Mouse (Mus musculus): Measurements from ENCODE around the gene Cul9. TPM values are rescaled to one million over a fixed set of nuclear protein-coding genes. Genes with fewer than 3 reads are reported as not detected.

The Cul9 gene
- total RNA-seq, 1 experiment from 2014 or later, result 7.9 TPM

DNA sequence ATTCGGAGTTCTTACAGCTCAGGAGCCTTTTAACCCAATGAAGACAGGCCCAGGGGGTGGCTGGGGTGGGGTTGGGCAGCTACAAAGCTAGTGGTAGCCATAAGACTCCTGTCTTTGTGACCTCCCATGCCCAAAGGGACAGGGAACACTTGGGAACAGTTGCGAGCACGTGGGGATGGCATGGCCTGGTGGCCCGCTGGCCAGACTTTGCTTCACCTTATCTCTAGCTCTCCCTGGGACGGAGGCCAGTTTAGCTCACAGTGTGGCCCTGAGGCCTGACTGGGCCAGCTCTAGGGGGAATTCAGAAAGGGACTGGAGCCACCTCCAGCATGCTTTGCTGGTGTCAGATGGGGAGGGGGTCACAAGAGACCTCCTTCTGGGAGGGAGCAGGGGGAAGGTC, 84.0 kb downstream of the Cul9 start:
- no peak for ATAC-seq (ENCODE audit: extremely low read depth, insufficient number of reproducible peaks, low FRiP score, poor library complexity, severe bottlenecking)

DNA sequence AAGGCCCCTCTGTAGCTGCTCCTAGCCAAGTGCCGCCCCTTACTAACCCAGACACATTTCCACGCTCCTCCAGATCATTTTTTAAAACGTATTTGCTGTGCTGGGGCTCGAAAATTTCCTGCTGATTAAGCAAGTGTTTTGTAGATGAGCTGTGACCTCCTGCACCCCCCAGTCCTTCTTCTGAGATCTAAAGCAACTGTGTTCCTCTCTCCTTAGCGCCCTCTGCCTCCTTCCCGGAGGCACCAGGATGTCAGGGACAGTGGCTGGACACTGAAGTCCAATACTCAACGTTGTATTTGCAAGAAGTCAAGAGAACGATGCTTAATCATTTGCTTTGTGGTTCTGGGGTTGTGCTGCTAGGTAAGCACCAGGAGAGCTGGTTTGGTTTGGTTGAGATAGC, 84.8 kb downstream of the Cul9 start:
- no peak for ATAC-seq (ENCODE audit: extremely low read depth, insufficient number of reproducible peaks, low FRiP score, poor library complexity, severe bottlenecking)

DNA sequence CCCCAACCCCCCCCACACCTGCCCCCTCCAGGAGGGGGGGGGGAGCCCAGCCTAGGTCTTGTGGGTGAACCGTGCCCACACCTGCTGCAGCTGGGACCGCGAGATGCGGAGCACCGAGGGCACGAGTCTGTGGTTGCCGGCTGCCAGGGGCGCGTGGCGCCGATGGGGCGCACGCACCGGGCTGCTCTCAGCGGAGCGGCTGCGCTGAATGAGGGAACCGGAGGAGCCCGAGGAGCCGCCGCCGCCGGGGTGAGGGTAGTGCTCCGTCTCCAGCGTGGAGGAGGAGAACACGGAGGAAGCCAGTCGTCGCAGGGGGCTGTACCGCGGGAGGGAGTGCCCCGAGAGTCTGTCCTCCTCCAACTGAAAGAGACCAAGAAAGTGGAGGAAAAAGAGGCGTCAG, 85.5 kb downstream of the Cul9 start:
- no peak for ATAC-seq (ENCODE audit: extremely low read depth, insufficient number of reproducible peaks, low FRiP score, poor library complexity, severe bottlenecking)

- no peak for ATAC-seq (ENCODE audit: extremely low read depth, insufficient number of reproducible peaks, low FRiP score, poor library complexity, severe bottlenecking)
These were observed 87.7 kb downstream of the Cul9 start for GRCm38 (mm10) chr17:46458439-46458838.

DNA sequence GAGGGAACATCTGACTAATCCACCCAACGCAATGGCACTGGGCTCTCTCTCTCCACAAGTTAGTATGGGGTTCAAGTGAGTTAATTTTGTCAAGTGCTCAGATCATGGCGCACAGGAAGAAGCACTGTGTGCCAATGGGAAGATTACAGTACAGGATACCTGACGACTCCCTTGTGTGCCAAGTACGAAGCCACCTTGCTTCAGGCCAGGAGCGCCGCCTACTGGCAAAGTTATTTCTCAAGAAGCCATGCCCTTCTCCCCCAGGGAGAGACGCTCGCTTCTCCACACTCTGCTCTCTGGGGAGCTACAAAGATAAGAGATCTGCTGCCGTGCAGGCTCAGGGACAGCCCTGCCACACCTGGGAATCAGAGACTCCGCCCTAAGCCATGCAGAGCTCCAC, 88.4 kb downstream of the Cul9 start:
- no peak for ATAC-seq (ENCODE audit: extremely low read depth, insufficient number of reproducible peaks, low FRiP score, poor library complexity, severe bottlenecking)

- ATAC-seq (ENCODE audit: extremely low read depth, insufficient number of reproducible peaks, low FRiP score, poor library complexity, severe bottlenecking), result no peak
These were observed 91.0 kb downstream of the Cul9 start for GRCm38 (mm10) chr17:46455110-46455691.

DNA sequence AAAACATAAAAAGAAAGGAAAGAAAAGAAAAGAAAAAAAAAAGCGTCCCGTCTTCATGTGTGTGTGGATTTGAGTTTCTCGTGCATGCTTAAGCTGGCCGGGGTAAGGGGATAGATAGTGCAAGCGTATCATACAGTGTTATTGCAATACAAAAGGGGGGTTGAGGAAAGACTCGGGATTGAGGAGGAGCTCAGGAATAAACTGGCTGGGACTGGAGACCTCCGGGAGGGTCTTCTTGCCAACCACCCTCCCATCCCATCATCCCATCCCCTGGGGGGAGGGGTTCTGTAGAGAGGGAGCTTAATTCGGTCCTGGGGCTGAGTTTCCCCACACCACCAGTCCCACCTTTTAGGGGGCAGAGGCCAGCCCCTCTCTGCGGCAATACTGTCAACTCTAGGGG, 91.6 kb downstream of the Cul9 start:
- no peak for ATAC-seq (ENCODE audit: extremely low read depth, insufficient number of reproducible peaks, low FRiP score, poor library complexity, severe bottlenecking)

- ATAC-seq (ENCODE audit: extremely low read depth, insufficient number of reproducible peaks, low FRiP score, poor library complexity, severe bottlenecking), result no peak
These were observed 92.2 kb downstream of the Cul9 start for GRCm38 (mm10) chr17:46453970-46454411.

GRCm38 (mm10) chr17:46453302-46453948, 92.8 kb downstream of the Cul9 start:
- no peak for ATAC-seq (ENCODE audit: extremely low read depth, insufficient number of reproducible peaks, low FRiP score, poor library complexity, severe bottlenecking)

- ATAC-seq (ENCODE audit: extremely low read depth, insufficient number of reproducible peaks, low FRiP score, poor library complexity, severe bottlenecking), result no peak
These were observed 93.5 kb downstream of the Cul9 start for GRCm38 (mm10) chr17:46452683-46453082.

Other genes starting within 250 kb of the Cul9 start
- not detected in 2 replicates for gene Dlk2, start 249.0 kb downstream of the Cul9 start, total RNA-seq (2017)
- 3.1 and 3.4 TPM in 2 replicates for gene Abcc10, start 218.0 kb downstream of the Cul9 start, total RNA-seq (2017)
- 216 and 260 TPM in 2 replicates for gene Zfp318, start 162.7 kb downstream of the Cul9 start, total RNA-seq (2017)
- 2.3 and 4.3 TPM in 2 replicates for gene Crip3, start 117.5 kb downstream of the Cul9 start, total RNA-seq (2017)
- not detected in 2 replicates for gene Slc22a7, start 107.9 kb downstream of the Cul9 start, total RNA-seq (2017)
- 2.2 and 2.3 TPM in 2 replicates for gene Ttbk1, start 58.7 kb downstream of the Cul9 start, total RNA-seq (2017)
- gene Dnph1, start 49.7 kb downstream of the Cul9 start, total RNA-seq (2017), result not detected in 2 replicates
- gene Srf, start 9.8 kb upstream of the Cul9 start, total RNA-seq (2017), result 30.5 and 37.6 TPM in 2 replicates
- gene Ptk7, start 83.1 kb upstream of the Cul9 start, total RNA-seq (2017), result not detected in 2 replicates
- 30.7 and 31.0 TPM in 2 replicates for gene Klc4, start 99.6 kb upstream of the Cul9 start, total RNA-seq (2017)
- 27.3 and 37.8 TPM in 2 replicates for gene Mrpl2, start 99.8 kb upstream of the Cul9 start, total RNA-seq (2017)
- gene Cul7, start 103.9 kb upstream of the Cul9 start, total RNA-seq (2017), result 5.2 and 7.9 TPM in 2 replicates
- 33.6 and 34.3 TPM in 2 replicates for gene Rrp36, start 128.0 kb upstream of the Cul9 start, total RNA-seq (2017)
- gene Mea1, start 132.4 kb upstream of the Cul9 start, total RNA-seq (2017), result 62.5 and 68.0 TPM in 2 replicates
- 26.7 and 26.9 TPM in 2 replicates for gene Klhdc3, start 134.5 kb upstream of the Cul9 start, total RNA-seq (2017)
- 28.6 and 32.7 TPM in 2 replicates for gene Ppp2r5d, start 158.7 kb upstream of the Cul9 start, total RNA-seq (2017)
- 16.5 and 17.7 TPM in 2 replicates for gene Pex6, start 165.1 kb upstream of the Cul9 start, total RNA-seq (2017)
- 1.3 and 1.5 TPM in 2 replicates for gene Gnmt, start 182.8 kb upstream of the Cul9 start, total RNA-seq (2017)
- gene Cnpy3, start 205.8 kb upstream of the Cul9 start, total RNA-seq (2017), result 104 and 105 TPM in 2 replicates
- gene Ptcra, start 217.3 kb upstream of the Cul9 start, total RNA-seq (2017), result 0.35 and 0.74 TPM in 2 replicates
- 4.8 and 5.6 TPM in 2 replicates for gene 2310039H08Rik, start 226.2 kb upstream of the Cul9 start, total RNA-seq (2017)
- 61.3 and 62.4 TPM in 2 replicates for gene Rpl7l1, start 236.3 kb upstream of the Cul9 start, total RNA-seq (2017)